Mouse (Mus musculus) MEL (cell line): ENCODE measurements around the gene Pcca. TPM values are rescaled to one million over a fixed set of nuclear protein-coding genes. Genes with fewer than 3 reads are reported as not detected.
A peak's percentile ranks its signal among the peaks of the same experiment; 100 is the strongest.

Source experiments
- DNase-seq: peaks from one replicate; pipeline ENCODE4 v3.0.0; 2011; ENCODE audit warnings: low read depth, low spot score
- H3K27ac ChIP-seq: 2 replicates; pipeline ENCODE4 v1.5.1; 2012; ENCODE audit warnings: low read depth, mild to moderate bottlenecking, control low read depth, low read length, moderate library complexity; ENCODE audit not compliant: control insufficient read depth
- H3K27me3 ChIP-seq, 2 experiments: fragments of 150-350 bp in 1 of 2; sonication (generic) in 1 of 2; 2 replicates each; pipeline ENCODE4 v1.6.1; 2012; ENCODE audit warnings: low read length in 2 of 2, mild to moderate bottlenecking in 2 of 2, improper control_type of control experiment in 1 of 2, moderate library complexity in 1 of 2; ENCODE audit not compliant: insufficient read depth in 2 of 2, control insufficient read depth in 1 of 2
- H3K36me3 ChIP-seq, 2 experiments: 2 replicates each; pipeline ENCODE4 v1.6.1; 2012 to 2014; ENCODE audit warnings: low read length in 2 of 2, improper control_type of control experiment in 1 of 2, inconsistent platforms in 1 of 2, mild to moderate bottlenecking in 1 of 2; ENCODE audit not compliant: insufficient read depth in 2 of 2, control insufficient read depth in 1 of 2
- H3K4me1 ChIP-seq, 2 experiments: fragments of 150-350 bp in 1 of 2; sonication (generic) in 1 of 2; 2 replicates each; pipeline ENCODE4 v1.6.1; 2012; ENCODE audit warnings: low read length in 2 of 2, improper control_type of control experiment in 1 of 2, mild to moderate bottlenecking in 1 of 2; ENCODE audit not compliant: insufficient read depth in 2 of 2, control insufficient read depth in 1 of 2
- H3K4me3 ChIP-seq, 2 experiments: fragments of 150-350 bp in 1 of 2; sonication (generic) in 1 of 2; 2 replicates each; pipeline ENCODE4 v1.5.1; 2012; ENCODE audit warnings: low read depth in 2 of 2, low read length in 2 of 2, mild to moderate bottlenecking in 2 of 2, moderate library complexity in 2 of 2, control low read depth in 1 of 2, improper control_type of control experiment in 1 of 2; ENCODE audit not compliant: control insufficient read depth in 1 of 2, insufficient read depth in 1 of 2
- H3K79me2 ChIP-seq: 2 replicates; pipeline ENCODE4 v1.6.1; 2012; ENCODE audit warnings: mild to moderate bottlenecking, low read length, moderate library complexity; ENCODE audit not compliant: control insufficient read depth, poor library complexity, insufficient read depth
- H3K9ac ChIP-seq: 2 replicates; pipeline ENCODE4 v1.6.1; 2012; ENCODE audit warnings: low read depth, mild to moderate bottlenecking, control low read depth, low read length, moderate library complexity; ENCODE audit not compliant: control insufficient read depth, poor library complexity, severe bottlenecking
- H3K9me3 ChIP-seq: fragments of 150-350 bp; sonication (generic); replicated peaks from 2 replicates; pipeline ENCODE4 v1.6.1; 2012; ENCODE audit warnings: mild to moderate bottlenecking, low read length, improper control_type of control experiment, moderate library complexity; ENCODE audit not compliant: insufficient read depth
- CHD1 ChIP-seq: IDR thresholded peaks from 2 replicates; pipeline ENCODE4 v1.6.1; 2012; ENCODE audit warnings: low read depth, mild to moderate bottlenecking, inconsistent platforms, low read length, improper control_type of control experiment
- CHD2 ChIP-seq: IDR thresholded peaks from 2 replicates; pipeline ENCODE4 v1.6.1; 2011; ENCODE audit warnings: low read length, improper control_type of control experiment
- CTCF ChIP-seq, 3 experiments: IDR thresholded peaks in 2 of 3; conservative IDR thresholded peaks in 1 of 3; 2 replicates each; pipeline ENCODE4 v1.5.1; 2011 to 2012; ENCODE audit warnings: low read length in 3 of 3, low read depth in 2 of 3, mild to moderate bottlenecking in 2 of 3, improper control_type of control experiment in 1 of 3, inconsistent platforms in 1 of 3, mixed read lengths in 1 of 3, moderate library complexity in 1 of 3; ENCODE audit not compliant: control insufficient read depth in 1 of 3, insufficient read depth in 1 of 3, poor library complexity in 1 of 3, severe bottlenecking in 1 of 3
- E2F4 ChIP-seq: IDR thresholded peaks from 2 replicates; pipeline ENCODE4 v1.6.1; 2011; ENCODE audit warnings: low read depth, low read length, improper control_type of control experiment, borderline replicate concordance
- ELF1 ChIP-seq: IDR thresholded peaks from 2 replicates; pipeline ENCODE4 v1.6.1; 2014; ENCODE audit warnings: low read depth, mild to moderate bottlenecking, inconsistent platforms, low read length, improper control_type of control experiment, moderate library complexity
- EP300 ChIP-seq, 2 experiments: IDR thresholded peaks; 2 replicates each; pipeline ENCODE4 v1.6.1; 2011; ENCODE audit warnings: improper control_type of control experiment in 2 of 2, low read length in 2 of 2, low read depth in 1 of 2, mild to moderate bottlenecking in 1 of 2
- ETS1 ChIP-seq: IDR thresholded peaks from 2 replicates; pipeline ENCODE4 v1.6.1; 2012; ENCODE audit warnings: low read depth, mild to moderate bottlenecking, inconsistent platforms, low read length, improper control_type of control experiment, moderate library complexity
- GATA1 ChIP-seq: IDR thresholded peaks from 2 replicates; pipeline ENCODE4 v1.6.1; 2011; ENCODE audit warnings: low read depth, low read length, improper control_type of control experiment
- HCFC1 ChIP-seq: IDR thresholded peaks from 2 replicates; pipeline ENCODE4 v1.6.1; 2012; ENCODE audit warnings: low read depth, mild to moderate bottlenecking, inconsistent platforms, low read length, improper control_type of control experiment, moderate library complexity
- JUND ChIP-seq: IDR thresholded peaks from 2 replicates; pipeline ENCODE4 v1.6.1; 2011; ENCODE audit warnings: low read depth, mild to moderate bottlenecking, improper control_type of control experiment, low read length
- MAZ ChIP-seq: IDR thresholded peaks from 2 replicates; pipeline ENCODE4 v1.6.1; 2012; ENCODE audit warnings: low read depth, mild to moderate bottlenecking, inconsistent platforms, low read length, improper control_type of control experiment
- MXI1 ChIP-seq: IDR thresholded peaks from 2 replicates; pipeline ENCODE4 v1.6.1; 2011; ENCODE audit warnings: mild to moderate bottlenecking, low read depth, low read length, improper control_type of control experiment
- MYB ChIP-seq: IDR thresholded peaks from 2 replicates; pipeline ENCODE4 v1.6.1; 2011; ENCODE audit warnings: mild to moderate bottlenecking, low read depth, low read length, improper control_type of control experiment
- MYC ChIP-seq: IDR thresholded peaks from 2 replicates; pipeline ENCODE4 v1.6.1; 2011; ENCODE audit warnings: low read depth, mild to moderate bottlenecking, low read length, improper control_type of control experiment, moderate library complexity
- RCOR1 ChIP-seq: IDR thresholded peaks from 2 replicates; pipeline ENCODE4 v1.6.1; 2012; ENCODE audit warnings: low read depth, mild to moderate bottlenecking, inconsistent platforms, low read length, improper control_type of control experiment
- SMC3 ChIP-seq: IDR thresholded peaks from 2 replicates; pipeline ENCODE4 v1.6.1; 2011; ENCODE audit warnings: low read depth, low read length, improper control_type of control experiment
- TAL1 ChIP-seq: IDR thresholded peaks from 2 replicates; pipeline ENCODE4 v1.6.1; 2012; ENCODE audit warnings: mild to moderate bottlenecking, inconsistent platforms, low read length, moderate library complexity, mixed read lengths
- TBP ChIP-seq: IDR thresholded peaks from 2 replicates; pipeline ENCODE4 v1.8.0; 2011; ENCODE audit warnings: low read depth, low read length, improper control_type of control experiment
- TCF12 ChIP-seq: IDR thresholded peaks from 2 replicates; pipeline ENCODE4 v1.6.1; 2014; ENCODE audit warnings: low read depth, mild to moderate bottlenecking, inconsistent platforms, low read length, improper control_type of control experiment, moderate library complexity
- ZNF384 ChIP-seq: IDR thresholded peaks from 2 replicates; pipeline ENCODE4 v1.6.1; 2012; ENCODE audit warnings: low read depth, mild to moderate bottlenecking, inconsistent platforms, low read length, improper control_type of control experiment
- polyA plus RNA-seq, 2 experiments: library from polyadenylated mRNA; stranded (reverse) in 1 of 2; unstranded in 1 of 2; fragments of >175 nt in 1 of 2; fragments of >200 nt in 1 of 2; gene quantifications; 2 replicates each; pipeline versions ENCODE4 v1.2.1 to v1.2.4; 2012; ENCODE audit warnings: low replicate concordance in 2 of 2, low read depth in 1 of 2; ENCODE audit not compliant: insufficient read length in 2 of 2, insufficient read depth in 1 of 2, missing spikeins in 1 of 2
- total RNA-seq: library from RNA; depleted of rRNA; stranded (reverse); fragments of 300-350 nt; gene quantifications from 2 replicates; pipeline ENCODE4 v1.2.3, GENCODE M21; 2012

Gene Pcca
- total and polyA plus RNA-seq, 3 experiments = 21.2 to 22.7 TPM; not detected in 1

GRCm38 (mm10) chr14:122648214-122648613, 114.1 kb downstream of the Pcca start:
- Histone ChIP-seq H3K27ac (peak overlapping the region; percentile 66), H3K9me3 (no peaks in the 10 kb centered on the region), H3K4me1 (peaks cover 46 to 53% of the 10 kb centered on the region in 2 experiments), H3K4me3 (no peak overlapping the region), H3K36me3 (peaks cover 0 to 57% of the 10 kb centered on the region in 2 experiments; a peak in 2 of 4 replicates), H3K27me3 (no peaks in the 10 kb centered on the region), H3K9ac (no peak overlapping the region), H3K79me2 (no peaks in the 10 kb centered on the region)
- DNase-seq = peak; percentile 71
- peak; percentile 79 for TF ChIP-seq GATA1
- TF ChIP-seq E2F4 = no peak
- TF ChIP-seq SMC3 = no peak
- peak; percentile 84 for TF ChIP-seq TCF12
- TF ChIP-seq CHD2 = no peak
- peak; percentile 52; the same call in 1 of the 2 replicates for TF ChIP-seq MYB
- peak; percentile 53; the same call in 1 of the 2 replicates for TF ChIP-seq ETS1
- peak; percentile 47 for TF ChIP-seq RCOR1
- peak; percentile 89 to 94 for TF ChIP-seq EP300 (IDR thresholded peaks at IDR 0.05; ENCODE audit: low read depth in 1 of 2, low read length in 2 of 2)
- TF ChIP-seq TAL1 = peak; percentile 70
- 0 out of 2 replicates have a peak, but pooled peaks have one; percentile 16 for TF ChIP-seq MXI1
- TF ChIP-seq HCFC1 = 0 out of 2 replicates have a peak, but pooled peaks have one; percentile 10
- TF ChIP-seq JUND = no peak
- TF ChIP-seq MAZ = no peak
- TF ChIP-seq CTCF (IDR thresholded peaks at IDR 0.05 in 2 of 3, conservative IDR thresholded peaks at IDR 0.05 in 1 of 3; ENCODE audit: control insufficient read depth in 1 of 3, insufficient read depth in 1 of 3, low read depth in 2 of 3, low read length in 3 of 3, poor library complexity in 1 of 3, severe bottlenecking in 1 of 3) = no peak
- 0 out of 2 replicates have a peak, but pooled peaks have one; percentile 17 for TF ChIP-seq MYC

DNA sequence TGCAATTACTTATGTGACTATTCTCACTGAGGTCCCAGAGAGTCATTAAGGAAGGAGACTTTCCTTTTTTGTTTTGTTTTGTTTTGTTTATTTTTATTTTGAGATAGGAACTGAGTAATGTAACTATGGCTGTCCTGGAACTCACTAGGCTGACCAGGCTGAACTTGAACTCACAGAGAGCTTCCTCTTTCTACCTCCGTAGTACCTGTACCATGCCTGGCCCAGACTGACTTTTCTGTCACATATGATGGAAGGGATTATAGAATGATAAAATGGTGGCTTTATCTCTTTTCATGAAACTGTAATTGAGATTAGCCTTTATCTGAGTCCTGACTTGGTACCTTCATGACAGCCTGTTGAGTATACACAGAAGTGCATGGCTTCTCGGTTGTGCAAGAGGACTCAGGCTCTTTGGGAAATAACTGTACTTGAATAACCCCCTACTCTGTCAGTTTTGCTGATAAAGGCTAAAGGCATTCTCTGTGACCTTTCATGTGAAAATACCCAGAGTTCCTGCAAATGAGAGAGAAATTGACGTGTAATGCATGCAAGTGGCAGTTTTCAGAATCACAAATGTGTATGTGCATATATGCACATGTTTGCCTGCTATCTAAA, 115.3 kb downstream of the Pcca start:
- Histone ChIP-seq H3K27me3 (no peaks in the 10 kb centered on the region), H3K4me3 (no peak overlapping the region), H3K9me3 (no peaks in the 10 kb centered on the region), H3K79me2 (no peaks in the 10 kb centered on the region), H3K36me3 (peaks cover 0 to 57% of the 10 kb centered on the region in 2 experiments; a peak in 2 of 4 replicates), H3K27ac (peak overlapping the region; percentile 44), H3K9ac (no peak overlapping the region), H3K4me1 (peaks cover 43 to 52% of the 10 kb centered on the region in 2 experiments)
- peak; percentile 56 for DNase-seq
- TF ChIP-seq ZNF384 (no peak), ETS1 (peak; percentile 42; the same call in 1 of the 2 replicates), CHD1 (no peak), EP300 (IDR thresholded peaks at IDR 0.05; ENCODE audit: low read depth in 1 of 2, low read length in 2 of 2) (peak; percentile 50 to 65; a peak in 3 of 4 replicates), GATA1 (peak; percentile 79), TCF12 (peak; percentile 36; the same call in 1 of the 2 replicates), TBP (no peak), ELF1 (no peak)
